Mouse (Mus musculus): ENCODE results near the gene Phf5a. TPM values are rescaled to one million over a fixed set of nuclear protein-coding genes. Genes with fewer than 3 reads are reported as not detected.

Gene Phf5a
- polyA plus RNA-seq, 1 experiment: 67.3 TPM

- Histone ChIP-seq H3K27me3 (ENCODE audit: control insufficient read depth, insufficient read depth, low read length) (no peaks in the 10 kb centered on the region), H3K27ac (ENCODE audit: insufficient read depth, low read length) (no peak overlapping the region), H3K4me3 (replicated peaks; ENCODE audit: insufficient read depth, low read depth, low read length) (no peak overlapping the region), H3K4me1 (ENCODE audit: control insufficient read depth, insufficient read depth, low read length) (peaks cover 51% of the 10 kb centered on the region)
- no peak for DNase-seq
- 83% methylated on average over 15 of the region's 15 CpGs for WGBS
- no peak for TF ChIP-seq POLR2A (IDR thresholded peaks at IDR 0.05; ENCODE audit: borderline replicate concordance, insufficient read depth, low read length)
- TF ChIP-seq CTCF (IDR thresholded peaks at IDR 0.05; ENCODE audit: borderline replicate concordance, insufficient read depth, low read depth, low read length): no peak
Observed at GRCm38 (mm10) chr15:81851375-81851774, 20.3 kb downstream of the Phf5a start.

- 67% methylated on average over 14 of the region's 14 CpGs for WGBS
- TF ChIP-seq POLR2A (IDR thresholded peaks at IDR 0.05; ENCODE audit: borderline replicate concordance, insufficient read depth, low read length) (no peak), CTCF (IDR thresholded peaks at IDR 0.05; ENCODE audit: borderline replicate concordance, insufficient read depth, low read depth, low read length) (no peak)
- DNase-seq: no peak
- H3K4me3 ChIP-seq (replicated peaks; ENCODE audit: insufficient read depth, low read depth, low read length): no peak overlapping the region
- no peak overlapping the region for H3K27ac ChIP-seq (ENCODE audit: insufficient read depth, low read length)
- no peaks in the 10 kb centered on the region for H3K27me3 ChIP-seq (ENCODE audit: control insufficient read depth, insufficient read depth, low read length)
- H3K4me1 ChIP-seq (ENCODE audit: control insufficient read depth, insufficient read depth, low read length): peaks cover 51% of the 10 kb centered on the region
Observed at GRCm38 (mm10) chr15:81850718-81851117, 21.0 kb downstream of the Phf5a start.

GRCm38 (mm10) chr15:81849104-81849503, 22.6 kb downstream of the Phf5a start:
- Histone ChIP-seq H3K27ac (ENCODE audit: insufficient read depth, low read length) (peak overlapping the region; percentile 81), H3K27me3 (ENCODE audit: control insufficient read depth, insufficient read depth, low read length) (no peaks in the 10 kb centered on the region), H3K4me3 (replicated peaks; ENCODE audit: insufficient read depth, low read depth, low read length) (peak overlapping the region; percentile 22), H3K4me1 (ENCODE audit: control insufficient read depth, insufficient read depth, low read length) (peaks cover 49% of the 10 kb centered on the region)
- WGBS: 18% methylated on average over 9 of the region's 9 CpGs
- peak; percentile 75 to 83 for DNase-seq
- TF ChIP-seq POLR2A (IDR thresholded peaks at IDR 0.05; ENCODE audit: borderline replicate concordance, insufficient read depth, low read length): no peak
- TF ChIP-seq CTCF (IDR thresholded peaks at IDR 0.05; ENCODE audit: borderline replicate concordance, insufficient read depth, low read depth, low read length): no peak

- peak; percentile 54 to 56 for DNase-seq
- Histone ChIP-seq H3K27ac (ENCODE audit: insufficient read depth, low read length) (no peak overlapping the region), H3K27me3 (ENCODE audit: control insufficient read depth, insufficient read depth, low read length) (no peaks in the 10 kb centered on the region), H3K4me1 (ENCODE audit: control insufficient read depth, insufficient read depth, low read length) (peaks cover 49% of the 10 kb centered on the region), H3K4me3 (replicated peaks; ENCODE audit: insufficient read depth, low read depth, low read length) (no peak overlapping the region)
- TF ChIP-seq CTCF (IDR thresholded peaks at IDR 0.05; ENCODE audit: borderline replicate concordance, insufficient read depth, low read depth, low read length): peak; percentile 58
- no peak for TF ChIP-seq POLR2A (IDR thresholded peaks at IDR 0.05; ENCODE audit: borderline replicate concordance, insufficient read depth, low read length)
- 23% methylated on average over 7 of the region's 7 CpGs for WGBS
Observed at GRCm38 (mm10) chr15:81848301-81848700, 23.4 kb downstream of the Phf5a start.

GRCm38 (mm10) chr15:81847861-81848260, 23.9 kb downstream of the Phf5a start:
- Histone ChIP-seq H3K4me1 (ENCODE audit: control insufficient read depth, insufficient read depth, low read length) (peaks cover 46% of the 10 kb centered on the region), H3K4me3 (replicated peaks; ENCODE audit: insufficient read depth, low read depth, low read length) (no peak overlapping the region), H3K27ac (ENCODE audit: insufficient read depth, low read length) (no peak overlapping the region), H3K27me3 (ENCODE audit: control insufficient read depth, insufficient read depth, low read length) (no peaks in the 10 kb centered on the region)
- WGBS: 65% methylated on average over 5 of the region's 5 CpGs
- TF ChIP-seq POLR2A (IDR thresholded peaks at IDR 0.05; ENCODE audit: borderline replicate concordance, insufficient read depth, low read length): no peak
- TF ChIP-seq CTCF (IDR thresholded peaks at IDR 0.05; ENCODE audit: borderline replicate concordance, insufficient read depth, low read depth, low read length): no peak
- no peak for DNase-seq

- Histone ChIP-seq H3K4me3 (replicated peaks; ENCODE audit: insufficient read depth, low read depth, low read length) (no peak overlapping the region), H3K4me1 (ENCODE audit: control insufficient read depth, insufficient read depth, low read length) (peaks cover 42% of the 10 kb centered on the region), H3K27ac (ENCODE audit: insufficient read depth, low read length) (peak overlapping the region; percentile 6; the same call in 1 of the 2 replicates), H3K27me3 (ENCODE audit: control insufficient read depth, insufficient read depth, low read length) (no peaks in the 10 kb centered on the region)
- TF ChIP-seq POLR2A (IDR thresholded peaks at IDR 0.05; ENCODE audit: borderline replicate concordance, insufficient read depth, low read length) (no peak), CTCF (IDR thresholded peaks at IDR 0.05; ENCODE audit: borderline replicate concordance, insufficient read depth, low read depth, low read length) (no peak)
- WGBS: 83% methylated on average over 4 of the region's 4 CpGs
- DNase-seq: no peak
Observed at GRCm38 (mm10) chr15:81847161-81847560, 24.6 kb downstream of the Phf5a start.

GRCm38 (mm10) chr15:81846755-81847154, 25.0 kb downstream of the Phf5a start:
- H3K27ac ChIP-seq (ENCODE audit: insufficient read depth, low read length): peak overlapping the region; percentile 6; the same call in 1 of the 2 replicates
- H3K4me1 ChIP-seq (ENCODE audit: control insufficient read depth, insufficient read depth, low read length): peaks cover 39% of the 10 kb centered on the region
- DNase-seq: no peak
- TF ChIP-seq CTCF (IDR thresholded peaks at IDR 0.05; ENCODE audit: borderline replicate concordance, insufficient read depth, low read depth, low read length) (no peak), POLR2A (IDR thresholded peaks at IDR 0.05; ENCODE audit: borderline replicate concordance, insufficient read depth, low read length) (no peak)
- H3K27me3 ChIP-seq (ENCODE audit: control insufficient read depth, insufficient read depth, low read length): no peaks in the 10 kb centered on the region
- 38% methylated on average over 9 of the region's 9 CpGs for WGBS
- no peak overlapping the region for H3K4me3 ChIP-seq (replicated peaks; ENCODE audit: insufficient read depth, low read depth, low read length)

- DNase-seq: no peak
- peaks cover 30% of the 10 kb centered on the region for H3K4me1 ChIP-seq (ENCODE audit: control insufficient read depth, insufficient read depth, low read length)
- H3K27ac ChIP-seq (ENCODE audit: insufficient read depth, low read length): no peak overlapping the region
- TF ChIP-seq POLR2A (IDR thresholded peaks at IDR 0.05; ENCODE audit: borderline replicate concordance, insufficient read depth, low read length): no peak
- TF ChIP-seq CTCF (IDR thresholded peaks at IDR 0.05; ENCODE audit: borderline replicate concordance, insufficient read depth, low read depth, low read length): no peak
- 36% methylated on average over 4 of the region's 4 CpGs for WGBS
- H3K27me3 ChIP-seq (ENCODE audit: control insufficient read depth, insufficient read depth, low read length): no peaks in the 10 kb centered on the region
- no peak overlapping the region for H3K4me3 ChIP-seq (replicated peaks; ENCODE audit: insufficient read depth, low read depth, low read length)
Observed at GRCm38 (mm10) chr15:81845724-81846123, 26.0 kb downstream of the Phf5a start.

Data from cerebellum, adult 2 months (tissue).